Mouse (Mus musculus) intestine, embryonic 15.5 days (tissue): Measurements from ENCODE around the gene Txndc11. TPM values are rescaled to one million over a fixed set of nuclear protein-coding genes. Genes with fewer than 3 reads are reported as not detected.

Experiments used
- ATAC-seq: fragments of 200-750 bp; cut with Nextera tagmentation; 2 replicates; pipeline ENCODE4 v1.8.0; 2017; ENCODE audit warnings: moderate TSS enrichment, moderate library complexity
- H3K27ac ChIP-seq: fragments of 300-500 bp; sonication (generic); 2 replicates; pipeline ENCODE4 v1.5.1; 2015; ENCODE audit warnings: mild to moderate bottlenecking, inconsistent platforms
- H3K27me3 ChIP-seq: fragments of 300-500 bp; sonication (generic); replicated peaks from 2 replicates; pipeline ENCODE4 v1.6.1; 2015; ENCODE audit warnings: inconsistent platforms
- H3K36me3 ChIP-seq: fragments of 300-500 bp; sonication (generic); 2 replicates; pipeline ENCODE4 v1.6.1; 2015; ENCODE audit warnings: inconsistent platforms
- H3K4me1 ChIP-seq: fragments of 300-500 bp; sonication (generic); replicated peaks from 2 replicates; pipeline ENCODE4 v1.6.1; 2015; ENCODE audit warnings: inconsistent platforms
- H3K4me2 ChIP-seq: fragments of 300-500 bp; sonication (generic); replicated peaks from 2 replicates; pipeline ENCODE4 v1.6.1; 2015; ENCODE audit warnings: mild to moderate bottlenecking, inconsistent platforms
- H3K4me3 ChIP-seq: fragments of 300-500 bp; sonication (generic); replicated peaks from 2 replicates; pipeline ENCODE4 v1.5.1; 2015; ENCODE audit warnings: inconsistent platforms
- H3K9ac ChIP-seq: fragments of 300-500 bp; sonication (generic); 2 replicates; pipeline ENCODE4 v1.6.1; 2015; ENCODE audit warnings: inconsistent platforms
- H3K9me3 ChIP-seq: fragments of 300-500 bp; sonication (generic); 2 replicates; pipeline ENCODE4 v1.6.1; 2016; ENCODE audit warnings: inconsistent platforms
- WGBS: fragments of 180-500 bp; shearing (Covaris S2); methylation state at CpG from one replicate; pipeline ENCODE4 v1.1.7; 2015; 5-methylcytosine and 5-hydroxymethylcytosine counted together
- polyA plus RNA-seq: library from polyadenylated mRNA; unstranded; fragments of >200 nt; fragmentation: Nextera tagmentation; extraction: Ambion mirVana; gene quantifications from 2 replicates; pipeline ENCODE4 v1.2.1, GENCODE M21; 2015

Txndc11 gene
- polyA plus RNA-seq, 1 experiment from 2014 or later = 37.8 TPM

DNA sequence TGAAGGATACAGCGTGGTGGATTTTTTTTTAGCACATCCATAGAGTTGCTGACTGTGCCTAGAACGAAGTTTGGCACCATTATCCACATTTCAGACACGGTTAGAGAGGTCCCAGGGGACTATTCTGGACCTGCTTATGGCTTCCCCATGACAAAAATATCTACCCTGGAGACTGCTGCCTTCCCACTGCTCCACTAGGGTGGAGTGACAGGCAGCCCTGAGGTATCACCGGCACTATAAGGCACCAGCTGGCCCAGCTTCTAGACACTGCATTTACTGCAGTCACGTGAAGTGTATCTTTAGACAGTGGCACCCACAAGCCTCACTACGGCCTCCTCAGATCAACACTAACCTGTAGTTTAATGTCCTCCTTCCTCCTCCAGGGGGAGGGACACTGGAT lies 79.6 kb downstream of the Txndc11 start:
- Histone ChIP-seq H3K9ac (no peak overlapping the region), H3K9me3 (no peaks in the 10 kb centered on the region), H3K4me2 (no peak overlapping the region), H3K4me1 (no peaks in the 10 kb centered on the region), H3K36me3 (no peaks in the 10 kb centered on the region), H3K27me3 (no peaks in the 10 kb centered on the region), H3K27ac (no peak overlapping the region), H3K4me3 (no peak overlapping the region)
- no peak for ATAC-seq
- WGBS = 88% methylated on average over 6 of the region's 6 CpGs

GRCm38 (mm10) chr16:11054409-11054808 lies 80.0 kb downstream of the Txndc11 start:
- H3K36me3 ChIP-seq = no peaks in the 10 kb centered on the region
- H3K4me2 ChIP-seq = no peak overlapping the region
- H3K27me3 ChIP-seq = no peaks in the 10 kb centered on the region
- no peaks in the 10 kb centered on the region for H3K9me3 ChIP-seq
- no peak overlapping the region for H3K9ac ChIP-seq
- no peak overlapping the region for H3K4me3 ChIP-seq
- 63% methylated on average over 6 of the region's 6 CpGs for WGBS
- no peak overlapping the region for H3K27ac ChIP-seq
- H3K4me1 ChIP-seq = no peaks in the 10 kb centered on the region
- no peak for ATAC-seq

DNA sequence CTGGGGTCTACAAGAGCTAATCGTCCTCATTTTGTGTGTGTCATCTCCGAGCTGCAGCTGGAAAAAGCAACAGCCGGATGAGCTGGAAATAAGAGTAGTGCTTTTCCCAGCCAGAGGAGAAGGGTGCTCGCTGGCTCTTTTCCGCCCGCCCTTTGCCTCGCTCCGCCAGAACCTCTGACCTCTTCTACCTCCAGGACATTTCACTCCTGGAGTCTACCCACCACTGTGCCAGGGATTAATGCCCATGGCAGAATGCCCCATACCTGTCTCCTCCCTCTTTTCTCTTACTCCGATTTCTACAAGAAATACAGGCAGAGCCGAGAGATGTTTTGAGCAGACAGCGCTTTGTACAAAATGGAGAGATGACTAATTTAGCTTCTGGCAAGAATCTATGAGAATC lies 83.3 kb downstream of the Txndc11 start:
- Histone ChIP-seq H3K9me3 (no peaks in the 10 kb centered on the region), H3K4me1 (no peaks in the 10 kb centered on the region), H3K4me3 (no peak overlapping the region), H3K27ac (no peak overlapping the region), H3K36me3 (no peaks in the 10 kb centered on the region), H3K27me3 (no peaks in the 10 kb centered on the region), H3K9ac (no peak overlapping the region), H3K4me2 (no peak overlapping the region)
- no peak for ATAC-seq
- WGBS = 89% methylated on average over 11 of the region's 11 CpGs

- no peak overlapping the region for H3K27ac ChIP-seq
- H3K27me3 ChIP-seq = no peaks in the 10 kb centered on the region
- H3K36me3 ChIP-seq = no peaks in the 10 kb centered on the region
- no peak overlapping the region for H3K4me2 ChIP-seq
- no peaks in the 10 kb centered on the region for H3K4me1 ChIP-seq
- no peak overlapping the region for H3K4me3 ChIP-seq
- ATAC-seq = no peak
- H3K9me3 ChIP-seq = no peaks in the 10 kb centered on the region
- H3K9ac ChIP-seq = no peak overlapping the region
- 95% methylated on average over 2 of the region's 2 CpGs for WGBS
Observed at GRCm38 (mm10) chr16:11050226-11050625, 84.2 kb downstream of the Txndc11 start.

DNA sequence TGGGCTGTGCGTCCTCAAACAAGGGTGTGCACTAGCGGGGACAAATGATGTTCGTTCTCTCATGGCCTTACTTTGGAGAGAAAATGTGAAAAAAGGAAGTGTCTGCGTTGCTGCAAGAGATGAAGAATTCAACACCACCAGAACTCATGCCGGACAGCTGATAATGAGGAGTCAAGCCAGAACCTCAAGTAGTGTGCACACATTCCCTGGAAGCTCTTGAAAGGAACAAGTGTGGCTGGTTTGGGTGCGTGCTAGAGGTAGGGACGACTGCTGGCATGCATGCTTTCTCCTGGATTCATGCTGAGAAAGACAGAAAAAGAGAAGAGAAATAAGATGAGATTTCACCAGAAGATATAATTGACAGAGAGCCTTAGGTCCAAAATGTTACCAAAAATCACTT lies 87.3 kb downstream of the Txndc11 start:
- ATAC-seq = no peak
- no peak overlapping the region for H3K4me2 ChIP-seq
- no peak overlapping the region for H3K4me3 ChIP-seq
- H3K9me3 ChIP-seq = no peaks in the 10 kb centered on the region
- H3K9ac ChIP-seq = no peak overlapping the region
- H3K27ac ChIP-seq = no peak overlapping the region
- no peaks in the 10 kb centered on the region for H3K4me1 ChIP-seq
- WGBS = 84% methylated on average over 7 of the region's 7 CpGs
- no peaks in the 10 kb centered on the region for H3K27me3 ChIP-seq
- no peaks in the 10 kb centered on the region for H3K36me3 ChIP-seq

GRCm38 (mm10) chr16:11046437-11046836 lies 88.0 kb downstream of the Txndc11 start:
- Histone ChIP-seq H3K9me3 (no peaks in the 10 kb centered on the region), H3K4me3 (no peak overlapping the region), H3K4me2 (no peak overlapping the region), H3K27ac (no peak overlapping the region), H3K4me1 (no peaks in the 10 kb centered on the region), H3K9ac (no peak overlapping the region), H3K36me3 (no peaks in the 10 kb centered on the region), H3K27me3 (no peaks in the 10 kb centered on the region)
- 77% methylated on average over 7 of the region's 7 CpGs for WGBS
- ATAC-seq = no peak

DNA sequence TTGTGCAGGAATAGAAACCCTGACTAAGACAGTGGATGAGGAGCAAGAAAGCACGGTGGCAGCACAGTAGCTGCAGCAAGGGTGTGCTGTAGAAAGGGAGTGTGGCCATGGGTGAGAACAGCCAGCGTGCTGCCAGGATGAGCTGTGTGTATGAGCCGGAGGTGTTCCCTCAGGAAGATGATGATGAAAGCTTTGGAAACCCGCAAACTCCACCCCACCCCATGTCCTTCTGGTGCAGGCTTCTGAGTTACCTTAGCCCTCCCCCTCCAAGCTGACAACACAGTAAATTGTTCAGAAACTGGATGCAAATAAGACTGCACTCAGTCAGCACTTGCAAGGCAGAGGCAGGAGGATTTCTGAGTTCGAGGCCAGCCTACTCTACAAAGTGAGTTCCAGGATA lies 91.2 kb downstream of the Txndc11 start:
- no peak overlapping the region for H3K9ac ChIP-seq
- no peak for ATAC-seq
- H3K4me2 ChIP-seq = no peak overlapping the region
- no peaks in the 10 kb centered on the region for H3K27me3 ChIP-seq
- WGBS = 74% methylated on average over 5 of the region's 5 CpGs
- H3K9me3 ChIP-seq = no peaks in the 10 kb centered on the region
- no peak overlapping the region for H3K4me3 ChIP-seq
- H3K4me1 ChIP-seq = no peaks in the 10 kb centered on the region
- H3K36me3 ChIP-seq = no peaks in the 10 kb centered on the region
- H3K27ac ChIP-seq = no peak overlapping the region

DNA sequence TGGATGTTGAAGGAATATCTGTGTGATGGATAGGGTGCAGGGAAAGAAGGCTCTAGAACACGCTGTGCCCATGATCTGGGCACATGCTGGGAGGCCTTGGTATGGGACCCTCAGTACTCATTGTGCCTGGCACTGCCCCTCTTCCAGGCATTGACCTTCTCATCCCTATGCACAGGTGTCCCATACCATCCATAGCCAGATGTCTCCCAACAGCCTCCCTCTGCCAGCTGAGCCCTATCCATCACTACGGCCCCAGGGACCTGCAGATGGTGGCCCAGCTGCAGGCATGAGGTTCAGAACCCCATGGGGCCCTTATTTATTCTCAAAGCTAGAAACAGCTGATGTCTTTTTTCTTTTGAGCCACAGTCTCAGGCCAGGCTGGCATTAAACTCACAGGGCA lies 93.8 kb downstream of the Txndc11 start:
- Histone ChIP-seq H3K27me3 (no peaks in the 10 kb centered on the region), H3K27ac (no peak overlapping the region), H3K9me3 (no peaks in the 10 kb centered on the region), H3K36me3 (no peaks in the 10 kb centered on the region), H3K4me2 (no peak overlapping the region), H3K4me3 (no peak overlapping the region), H3K4me1 (peaks cover 4% of the 10 kb centered on the region; the same call in 1 of the 2 replicates), H3K9ac (no peak overlapping the region)
- 76% methylated on average over 2 of the region's 2 CpGs for WGBS
- ATAC-seq = no peak

- Histone ChIP-seq H3K4me1 (peaks cover 4% of the 10 kb centered on the region; the same call in 1 of the 2 replicates), H3K27ac (no peak overlapping the region), H3K4me3 (no peak overlapping the region), H3K27me3 (no peaks in the 10 kb centered on the region), H3K9ac (no peak overlapping the region), H3K4me2 (no peak overlapping the region), H3K36me3 (no peaks in the 10 kb centered on the region), H3K9me3 (no peaks in the 10 kb centered on the region)
- ATAC-seq = peak; percentile 76
- 26% methylated on average over 15 of the region's 15 CpGs for WGBS
Observed at GRCm38 (mm10) chr16:11035790-11036431, 98.5 kb downstream of the Txndc11 start.

DNA sequence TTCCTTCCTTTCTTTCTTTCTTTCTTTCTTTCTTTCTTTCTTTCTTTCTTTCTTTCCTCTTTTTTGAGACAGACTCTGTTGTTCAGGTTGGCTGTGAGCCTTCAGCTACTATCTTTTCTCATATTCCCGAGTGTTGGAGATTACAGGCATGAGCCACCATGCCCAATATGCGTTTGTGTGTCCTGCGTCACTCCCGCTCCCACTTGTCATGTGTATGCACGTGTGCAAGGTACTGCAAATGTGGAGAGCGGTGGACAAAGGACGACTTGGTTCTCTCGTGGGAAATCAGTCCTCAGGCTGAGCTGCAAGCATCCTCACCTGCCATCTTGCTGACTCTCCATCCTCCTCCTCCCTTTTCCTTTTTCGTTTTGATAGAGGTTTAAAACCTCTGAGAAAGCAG lies 99.2 kb downstream of the Txndc11 start:
- WGBS = 84% methylated on average over 9 of the region's 9 CpGs
- no peak for ATAC-seq
- no peak overlapping the region for H3K27ac ChIP-seq

GRCm38 (mm10) chr16:11034193-11034803 lies 100.2 kb downstream of the Txndc11 start:
- Histone ChIP-seq H3K4me2 (no peak overlapping the region), H3K9me3 (no peaks in the 10 kb centered on the region), H3K4me1 (peaks cover 4% of the 10 kb centered on the region; the same call in 1 of the 2 replicates), H3K27me3 (no peaks in the 10 kb centered on the region), H3K27ac (no peak overlapping the region), H3K36me3 (no peaks in the 10 kb centered on the region), H3K4me3 (no peak overlapping the region), H3K9ac (no peak overlapping the region)
- ATAC-seq = peak; percentile 84
- 3% methylated on average over 4 of the region's 4 CpGs for WGBS

More for the DNA sequence above, 99.2 kb downstream of the Txndc11 start:
- no peak overlapping the region for H3K4me3 ChIP-seq
- H3K36me3 ChIP-seq = no peaks in the 10 kb centered on the region
- H3K4me1 ChIP-seq = peaks cover 4% of the 10 kb centered on the region; the same call in 1 of the 2 replicates
- H3K9ac ChIP-seq = no peak overlapping the region
- no peaks in the 10 kb centered on the region for H3K9me3 ChIP-seq
- H3K4me2 ChIP-seq = no peak overlapping the region
- H3K27me3 ChIP-seq = no peaks in the 10 kb centered on the region

DNA sequence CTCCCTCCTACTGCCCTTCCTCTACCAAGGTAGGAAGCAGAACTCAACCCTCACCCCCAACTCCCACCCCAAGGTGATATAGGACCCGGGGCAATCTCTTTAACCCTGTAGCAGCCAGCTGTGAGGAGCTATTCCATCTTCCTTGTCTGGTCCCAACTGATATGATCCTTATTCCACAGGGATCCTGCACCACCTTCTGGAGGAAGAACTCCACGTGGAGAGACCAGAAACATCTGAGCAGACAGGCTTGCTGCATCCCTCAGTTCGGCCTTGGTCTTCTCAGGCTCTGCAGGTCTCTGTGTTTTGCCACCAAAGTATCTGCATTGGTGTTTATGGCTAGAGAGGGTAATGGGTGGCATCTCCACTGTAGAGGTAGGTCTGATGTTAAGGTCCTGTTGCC lies 103.1 kb downstream of the Txndc11 start:
- H3K36me3 ChIP-seq = no peaks in the 10 kb centered on the region
- no peak overlapping the region for H3K4me3 ChIP-seq
- no peak overlapping the region for H3K9ac ChIP-seq
- no peak for ATAC-seq
- peaks cover 4% of the 10 kb centered on the region; the same call in 1 of the 2 replicates for H3K4me1 ChIP-seq
- H3K9me3 ChIP-seq = no peaks in the 10 kb centered on the region
- 48% methylated on average over 3 of the region's 3 CpGs for WGBS
- no peaks in the 10 kb centered on the region for H3K27me3 ChIP-seq
- H3K27ac ChIP-seq = no peak overlapping the region
- H3K4me2 ChIP-seq = no peak overlapping the region

- Histone ChIP-seq H3K9me3 (no peaks in the 10 kb centered on the region), H3K9ac (no peak overlapping the region), H3K4me1 (no peaks in the 10 kb centered on the region), H3K27ac (no peak overlapping the region), H3K4me2 (no peak overlapping the region), H3K36me3 (no peaks in the 10 kb centered on the region), H3K4me3 (no peak overlapping the region), H3K27me3 (no peaks in the 10 kb centered on the region)
- 79% methylated on average over 4 of the region's 4 CpGs for WGBS
- no peak for ATAC-seq
Observed at GRCm38 (mm10) chr16:11030844-11031243, 103.6 kb downstream of the Txndc11 start.
